Mouse (Mus musculus) heart, embryonic 11.5 days (tissue): Measurements from ENCODE around the gene Zfpm1. TPM values are rescaled to one million over a fixed set of nuclear protein-coding genes. Genes with fewer than 3 reads are reported as not detected.
A peak's percentile ranks its signal among the peaks of the same experiment; 100 is the strongest.
"Not testable (repeated sequence)": the region's sequence is repeated elsewhere in the genome, so short reads cannot be mapped to it uniquely, and the experiment has no call there.

ENCODE experiments used
- ATAC-seq: fragments of 200-750 bp; cut with Nextera tagmentation; replicated peaks from 2 replicates; pipeline ENCODE4 v1.8.0; 2017; ENCODE audit warnings: moderate library complexity; ENCODE audit not compliant: insufficient number of reproducible peaks, low FRiP score, low TSS enrichment
- H3K27ac ChIP-seq: fragments of 300-500 bp; sonication (generic); 2 replicates; pipeline ENCODE4 v1.5.1; 2014; ENCODE audit warnings: mild to moderate bottlenecking, low read depth, low read length
- H3K27me3 ChIP-seq: fragments of 300-500 bp; sonication (generic); 2 replicates; pipeline ENCODE4 v1.6.1; 2014; ENCODE audit warnings: mild to moderate bottlenecking, low read length, mixed read lengths; ENCODE audit not compliant: control insufficient read depth, insufficient read depth
- H3K36me3 ChIP-seq: fragments of 300-500 bp; sonication (generic); 2 replicates; pipeline ENCODE4 v1.6.1; 2014; ENCODE audit warnings: mild to moderate bottlenecking, low read length, moderate library complexity, mixed read lengths; ENCODE audit not compliant: control insufficient read depth, insufficient read depth
- H3K4me1 ChIP-seq: fragments of 300-500 bp; sonication (generic); 2 replicates; pipeline ENCODE4 v1.6.1; 2014; ENCODE audit warnings: low read length; ENCODE audit not compliant: control insufficient read depth, insufficient read depth
- H3K4me2 ChIP-seq: fragments of 300-500 bp; sonication (generic); 2 replicates; pipeline ENCODE4 v1.6.1; 2014; ENCODE audit warnings: mild to moderate bottlenecking, moderate library complexity
- H3K4me3 ChIP-seq: fragments of 300-500 bp; sonication (generic); 2 replicates; pipeline ENCODE4 v1.5.1; 2014; ENCODE audit warnings: low read depth, low read length
- H3K9ac ChIP-seq: fragments of 300-500 bp; sonication (generic); 2 replicates; pipeline ENCODE4 v1.6.1; 2014; ENCODE audit warnings: mild to moderate bottlenecking, low read depth, low read length, moderate library complexity
- H3K9me3 ChIP-seq: fragments of 300-500 bp; sonication (generic); replicated peaks from 2 replicates; pipeline ENCODE4 v1.6.1; 2016; ENCODE audit warnings: low read length; ENCODE audit not compliant: control insufficient read depth
- WGBS: fragments of 180-500 bp; shearing (Covaris S2); extraction: QIAGEN DNeasy Blood & Tissue Kit; methylation state at CpG from one replicate; pipeline ENCODE4 v1.1.7; 2014; ENCODE audit not compliant: insufficient replicate concordance; 5-methylcytosine and 5-hydroxymethylcytosine counted together
- polyA plus RNA-seq: library from polyadenylated mRNA; unstranded; fragments of >200 nt; fragmentation: Nextera tagmentation; extraction: Ambion mirVana; gene quantifications from 2 replicates; pipeline ENCODE4 v1.2.1, GENCODE M21; 2014

Gene Zfpm1
- polyA plus RNA-seq, 1 experiment from 2014 or later, result 7.9 TPM

- WGBS, result 48% methylated on average over 8 of the region's 8 CpGs
- Histone ChIP-seq H3K4me3 (no peak overlapping the region), H3K9ac (0 out of 2 replicates have a peak overlapping the region, but pooled peaks have one; percentile 46)
Measured at GRCm38 (mm10) chr8:122317918-122318475, 36.1 kb downstream of the Zfpm1 start.

GRCm38 (mm10) chr8:122319045-122319707, 37.2 kb downstream of the Zfpm1 start:
- Histone ChIP-seq H3K27ac (peak overlapping the region; percentile 92), H3K27me3 (no peaks in the 10 kb centered on the region), H3K4me3 (no peak overlapping the region), H3K4me2 (peak overlapping the region; percentile 14), H3K9ac (peak overlapping the region; percentile 43; the same call in 1 of the 2 replicates), H3K36me3 (no peaks in the 10 kb centered on the region; the same call in 1 of the 2 replicates), H3K9me3 (no peaks in the 10 kb centered on the region), H3K4me1 (peaks cover 99% of the 10 kb centered on the region)
- 44% methylated on average over 11 of the region's 11 CpGs for whole genome bisulfite sequencing
- no peak for ATAC-seq

More at GRCm38 (mm10) chr8:122317918-122318475, 36.1 kb downstream of the Zfpm1 start:
- Histone ChIP-seq H3K27me3 (no peaks in the 10 kb centered on the region), H3K4me1 (peaks cover 99% of the 10 kb centered on the region), H3K36me3 (no peaks in the 10 kb centered on the region; the same call in 1 of the 2 replicates), H3K9me3 (no peaks in the 10 kb centered on the region), H3K4me2 (0 out of 2 replicates have a peak overlapping the region, but pooled peaks have one; percentile 15), H3K27ac (peak overlapping the region; percentile 92)
- no peak for ATAC-seq

GRCm38 (mm10) chr8:122319708-122320075, 37.8 kb downstream of the Zfpm1 start:
- peak overlapping the region; percentile 43; the same call in 1 of the 2 replicates for H3K9ac ChIP-seq
- peaks cover 99% of the 10 kb centered on the region for H3K4me1 ChIP-seq
- no peak overlapping the region for H3K4me3 ChIP-seq
- no peaks in the 10 kb centered on the region for H3K9me3 ChIP-seq
- ATAC-seq, result no peak
- no peaks in the 10 kb centered on the region for H3K27me3 ChIP-seq
- no peaks in the 10 kb centered on the region for H3K36me3 ChIP-seq
- peak overlapping the region; percentile 92 for H3K27ac ChIP-seq
- 71% methylated on average over 7 of the region's 7 CpGs for WGBS
- no peak overlapping the region for H3K4me2 ChIP-seq

- H3K9ac ChIP-seq, result no peak overlapping the region
- 38% methylated on average over 3 of the region's 3 CpGs for WGBS
Measured at GRCm38 (mm10) chr8:122320541-122320940, 38.6 kb downstream of the Zfpm1 start.

GRCm38 (mm10) chr8:122321455-122321921, 39.5 kb downstream of the Zfpm1 start:
- ATAC-seq, result peak; percentile 70
- H3K4me3 ChIP-seq, result no peak overlapping the region
- peak overlapping the region; percentile 28; the same call in 1 of the 2 replicates for H3K9ac ChIP-seq
- no peaks in the 10 kb centered on the region for H3K36me3 ChIP-seq
- no peaks in the 10 kb centered on the region for H3K9me3 ChIP-seq
- H3K27ac ChIP-seq, result peak overlapping the region; percentile 92
- peaks cover 100% of the 10 kb centered on the region for H3K4me1 ChIP-seq
- peak overlapping the region; percentile 22 for H3K4me2 ChIP-seq
- H3K27me3 ChIP-seq, result no peaks in the 10 kb centered on the region
- 18% methylated on average over 10 of the region's 10 CpGs for WGBS

More at GRCm38 (mm10) chr8:122320541-122320940, 38.6 kb downstream of the Zfpm1 start:
- no peak overlapping the region for H3K4me3 ChIP-seq
- no peaks in the 10 kb centered on the region for H3K36me3 ChIP-seq
- H3K4me1 ChIP-seq, result peaks cover 99% of the 10 kb centered on the region
- ATAC-seq, result no peak
- H3K27me3 ChIP-seq, result no peaks in the 10 kb centered on the region
- no peaks in the 10 kb centered on the region for H3K9me3 ChIP-seq
- no peak overlapping the region for H3K4me2 ChIP-seq
- H3K27ac ChIP-seq, result peak overlapping the region; percentile 92

- H3K27me3 ChIP-seq, result no peaks in the 10 kb centered on the region
- H3K4me1 ChIP-seq, result peaks cover 99% of the 10 kb centered on the region
- peak overlapping the region; percentile 92 for H3K27ac ChIP-seq
- H3K9ac ChIP-seq, result peak overlapping the region; percentile 64; the same call in 1 of the 2 replicates
- no peaks in the 10 kb centered on the region for H3K9me3 ChIP-seq
- no peak for ATAC-seq
- no peak overlapping the region for H3K4me3 ChIP-seq
- 61% methylated on average over 7 of the region's 7 CpGs for WGBS
- peak overlapping the region; percentile 22 for H3K4me2 ChIP-seq
- H3K36me3 ChIP-seq, result no peaks in the 10 kb centered on the region
Measured at GRCm38 (mm10) chr8:122322126-122322525, 40.2 kb downstream of the Zfpm1 start.

- Histone ChIP-seq H3K4me2 (peak overlapping the region; percentile 22), H3K9me3 (no peaks in the 10 kb centered on the region), H3K36me3 (no peaks in the 10 kb centered on the region), H3K9ac (peak overlapping the region; percentile 64; the same call in 1 of the 2 replicates), H3K4me1 (peaks cover 96% of the 10 kb centered on the region), H3K27ac (peak overlapping the region; percentile 92), H3K27me3 (no peaks in the 10 kb centered on the region), H3K4me3 (no peak overlapping the region)
- peak; percentile 46 for ATAC-seq
- 13% methylated on average over 11 of the region's 11 CpGs for WGBS
Measured at GRCm38 (mm10) chr8:122322792-122323191, 40.9 kb downstream of the Zfpm1 start.

GRCm38 (mm10) chr8:122323951-122324402, 42.0 kb downstream of the Zfpm1 start:
- H3K4me3 ChIP-seq, result not testable (repeated sequence)
- WGBS, result 13% methylated on average over 10 of the region's 13 CpGs
- peak overlapping the region; percentile 22 for H3K4me2 ChIP-seq

More at GRCm38 (mm10) chr8:122323951-122324402, 42.0 kb downstream of the Zfpm1 start:
- peak overlapping the region; percentile 49 for H3K9ac ChIP-seq
- not testable (repeated sequence) for H3K9me3 ChIP-seq, H3K27me3 ChIP-seq, ATAC-seq, H3K36me3 ChIP-seq
- peaks cover 94% of the 10 kb centered on the region for H3K4me1 ChIP-seq
- peak overlapping the region; percentile 92 for H3K27ac ChIP-seq
